Comparison of ENCODE assay signal across 19 mouse cellular contexts in the genomic region with DNA sequence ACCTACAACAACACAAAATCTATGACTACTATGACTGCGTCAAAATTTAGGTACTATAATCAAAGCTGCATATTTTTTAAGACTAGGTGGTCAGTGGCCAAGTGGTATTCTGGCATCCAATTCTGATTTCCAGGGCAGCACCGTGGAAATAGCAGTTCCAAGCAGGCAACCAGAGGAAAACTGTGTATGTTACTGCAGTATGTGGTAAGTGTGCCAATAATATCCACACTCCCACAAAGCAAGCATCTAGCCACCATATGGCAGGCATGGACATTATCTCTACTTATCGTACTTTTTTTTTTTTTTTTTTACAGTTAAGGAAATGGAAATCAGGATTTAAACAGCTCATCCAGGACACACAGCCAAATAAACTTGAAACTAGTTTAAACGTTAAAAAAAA. TPM values are rescaled to one million over a fixed set of nuclear protein-coding genes. Genes with fewer than 3 reads are reported as not detected.
"Had no signal": no experiment of that assay in that cellular context is flagged by ENCODE, and none has a peak within 500 bp of the region (broad histone marks: within the 10 kb centered on the region; RNA-seq: fewer than 3 reads in every experiment).

No protein-coding gene starts in this region.

- H3K9me3 ChIP-seq: limb, embryonic 10.5 days; liver, embryonic 15.5 days; midbrain, embryonic 10.5 days; neural tube, embryonic 15.5 days; stomach, embryonic 15.5 days had no signal

- H3K4me2 ChIP-seq: liver, embryonic 11.5 days; liver, embryonic 15.5 days; neural tube, embryonic 15.5 days; stomach, embryonic 15.5 days had no signal

- H3K36me3 ChIP-seq: liver, embryonic 15.5 days; midbrain, embryonic 10.5 days; neural tube, embryonic 15.5 days had no signal

- H3K4me3 ChIP-seq: left cerebral cortex, adult 2 months; limb, embryonic 10.5 days; liver, embryonic 15.5 days; midbrain, embryonic 10.5 days; myocyte; neural tube, embryonic 15.5 days; stomach, embryonic 15.5 days had no signal

- ATAC-seq: lung, postnatal 0 days had no signal

- H3K27ac ChIP-seq: left cerebral cortex, adult 2 months; limb, embryonic 10.5 days; liver, embryonic 15.5 days; midbrain, embryonic 10.5 days; neural tube, embryonic 15.5 days; stomach, embryonic 15.5 days had no signal

- H3K4me1 ChIP-seq: limb, embryonic 10.5 days; liver, embryonic 15.5 days; midbrain, embryonic 10.5 days; neural tube, embryonic 15.5 days; stomach, embryonic 15.5 days had no signal

- H3K27me3 ChIP-seq: liver, embryonic 15.5 days; neural tube, embryonic 15.5 days; stomach, embryonic 15.5 days had no signal

- DNase-seq: kidney, postnatal 25 days; lung, adult 2 months; lung, postnatal 4 days; midbrain, embryonic 14.5 days; thymus, postnatal 36 days had no signal

- H3K9ac ChIP-seq: liver, embryonic 15.5 days; neural tube, embryonic 15.5 days; stomach, embryonic 15.5 days had no signal

RNA-seq across cellular contexts. Expression of a gene that starts 9.8 kb away (rescaled TPM):
- polyA plus RNA-seq: kidney, embryonic 16.5 days; limb, embryonic 10.5 days; limb, embryonic 14.5 days; liver, embryonic 11.5 days; liver, embryonic 15.5 days; lung, adult 2 months; lung, postnatal 0 days; midbrain, embryonic 10.5 days; midbrain, embryonic 14.5 days; myocyte; neural tube, embryonic 11.5 days; neural tube, embryonic 15.5 days; spleen, adult 2 months; stomach, embryonic 15.5 days; thymus, postnatal 0 days had no signal

RNA-seq across cellular contexts. Expression of a gene that starts 20.4 kb away (rescaled TPM):
- polyA plus RNA-seq: limb, embryonic 10.5 days; liver, embryonic 15.5 days; lung, postnatal 0 days; midbrain, embryonic 10.5 days; midbrain, embryonic 14.5 days; neural tube, embryonic 11.5 days; spleen, adult 2 months had no signal
